In genomic region chr4:87090841-87091240, GRCm38 (mm10) we compare ENCODE assay signal across 22 mouse cellular contexts.
DNase-seq lines count a peak whose midpoint lies in the region; ATAC-seq lines count a peak whose summit lies in the region.
"Had no signal": no experiment of that assay in that cellular context is flagged by ENCODE, and none has a peak within 500 bp of the region (broad histone marks: within the 10 kb centered on the region; RNA-seq: fewer than 3 reads in every experiment).

No protein-coding gene starts in this region.

- no peak overlapping the region for H3K4me2 ChIP-seq in intestine, embryonic 15.5 days (replicated peaks)
- H3K4me2 ChIP-seq: embryonic facial prominence, embryonic 13.5 days; hindbrain, embryonic 12.5 days; midbrain, embryonic 13.5 days; neural tube, embryonic 12.5 days had no signal

- no peak overlapping the region for H3K4me3 ChIP-seq in intestine, embryonic 15.5 days (replicated peaks)
- H3K4me3 ChIP-seq: embryonic facial prominence, embryonic 13.5 days; forebrain, embryonic 10.5 days; hindbrain, embryonic 12.5 days; midbrain, embryonic 13.5 days; neural tube, embryonic 12.5 days had no signal

- H3K27ac ChIP-seq in intestine, embryonic 15.5 days = no peak overlapping the region
- H3K27ac ChIP-seq: embryonic facial prominence, embryonic 13.5 days; forebrain, embryonic 10.5 days; hindbrain, embryonic 12.5 days; midbrain, embryonic 13.5 days; neural tube, embryonic 12.5 days; stomach, postnatal 0 days had no signal

- no peak overlapping the region for H3K9ac ChIP-seq in intestine, embryonic 15.5 days
- H3K9ac ChIP-seq: embryonic facial prominence, embryonic 13.5 days; hindbrain, embryonic 12.5 days; midbrain, embryonic 13.5 days; neural tube, embryonic 12.5 days had no signal

- no peaks in the 10 kb centered on the region for H3K27me3 ChIP-seq in intestine, embryonic 15.5 days (replicated peaks)
- H3K27me3 ChIP-seq: hindbrain, embryonic 12.5 days; midbrain, embryonic 13.5 days; neural tube, embryonic 12.5 days had no signal

- H3K9me3 ChIP-seq in intestine, embryonic 15.5 days = no peaks in the 10 kb centered on the region
- H3K9me3 ChIP-seq: embryonic facial prominence, embryonic 13.5 days; forebrain, embryonic 10.5 days; hindbrain, embryonic 12.5 days; midbrain, embryonic 13.5 days; neural tube, embryonic 12.5 days had no signal

- H3K4me1 ChIP-seq in intestine, embryonic 15.5 days (replicated peaks) = no peaks in the 10 kb centered on the region
- H3K4me1 ChIP-seq: hindbrain, embryonic 12.5 days; neural tube, embryonic 12.5 days had no signal

- peak; percentile 29 for ATAC-seq in frontal cortex, adult (ENCODE audit: low TSS enrichment)
- ATAC-seq in intestine, embryonic 15.5 days = no peak
- ATAC-seq: CD4-positive, CD25-positive, alpha-beta regulatory T cell, adult 4 months; midbrain, embryonic 13.5 days had no signal

- no peaks in the 10 kb centered on the region for H3K36me3 ChIP-seq in intestine, embryonic 15.5 days
- H3K36me3 ChIP-seq: embryonic facial prominence, embryonic 13.5 days; forebrain, embryonic 10.5 days; hindbrain, embryonic 12.5 days; midbrain, embryonic 13.5 days; neural tube, embryonic 12.5 days had no signal

- no peak for DNase-seq in frontal cortex, postnatal 14 days (ENCODE audit: low spot score in 2 of 2)
- peak; percentile 20 to 47 for DNase-seq in left cerebral cortex, postnatal 14 days (ENCODE audit: low spot score in 2 of 2)
- no peak for DNase-seq in left cerebral cortex, adult 8-10 months (ENCODE audit: low spot score in 2 of 2)
- peak; percentile 55 for DNase-seq in right cerebral cortex, postnatal 14 days
- no peak for DNase-seq in right cerebral cortex, postnatal 25 days
- DNase-seq: adrenal gland, postnatal 14 days; cerebellum, adult 11 months; cerebellum, postnatal 10 days; gastrocnemius, postnatal 10 days; kidney, adult 9 months; kidney, postnatal 25 days; layer of hippocampus, adult 9-11 months; liver had no signal

- intact Hi-C loops in left cerebral cortex, postnatal 14 days (cut with DNase I) = loop anchor here (5.0 kb wide), 1 partner anchor 34 kb away; no protein-coding TSS in a partner anchor

Comparison
In these comparisons a context has a peak if more than half of its experiments do, and no peak if none do; other contexts are left out.
1. DNase-seq: peak in left cerebral cortex, postnatal 14 days (2 of 2) and right cerebral cortex, postnatal 14 days (single experiment); none in frontal cortex, postnatal 14 days (0 of 2), left cerebral cortex, adult 8-10 months (0 of 2) and right cerebral cortex, postnatal 25 days (single experiment).